Mouse (Mus musculus) neural tube, embryonic 14.5 days (tissue): ENCODE data around the gene Mat2a. TPM values are rescaled to one million over a fixed set of nuclear protein-coding genes. Genes with fewer than 3 reads are reported as not detected.
"Not testable (repeated sequence)": the region's sequence is repeated elsewhere in the genome, so short reads cannot be mapped to it uniquely, and the experiment has no call there.

Source experiments
- ATAC-seq: fragments of 200-750 bp; cut with Nextera tagmentation; 2 replicates; pipeline ENCODE4 v1.8.0; 2017; ENCODE audit warnings: low read depth, mild to moderate bottlenecking, moderate TSS enrichment, moderate library complexity
- H3K27ac ChIP-seq: fragments of 300-500 bp; sonication (generic); 2 replicates; pipeline ENCODE4 v1.5.1; 2014; ENCODE audit warnings: low read depth, mild to moderate bottlenecking, control low read depth, low read length, moderate library complexity, mixed read lengths
- H3K27me3 ChIP-seq: fragments of 300-500 bp; sonication (generic); 2 replicates; pipeline ENCODE4 v1.6.1; 2014; ENCODE audit warnings: low read length; ENCODE audit not compliant: control insufficient read depth, insufficient read depth
- H3K36me3 ChIP-seq: fragments of 300-500 bp; sonication (generic); 2 replicates; pipeline ENCODE4 v1.6.1; 2014; ENCODE audit warnings: low read length, mixed read lengths; ENCODE audit not compliant: control insufficient read depth, insufficient read depth
- H3K4me1 ChIP-seq: fragments of 300-500 bp; sonication (generic); 2 replicates; pipeline ENCODE4 v1.6.1; 2014; ENCODE audit warnings: low read length; ENCODE audit not compliant: control insufficient read depth, insufficient read depth
- H3K4me2 ChIP-seq: fragments of 300-500 bp; sonication (generic); 2 replicates; pipeline ENCODE4 v1.6.1; 2014; ENCODE audit warnings: mild to moderate bottlenecking, low read depth, low read length, control low read depth
- H3K4me3 ChIP-seq: fragments of 300-500 bp; sonication (generic); 2 replicates; pipeline ENCODE4 v1.5.1; 2014; ENCODE audit warnings: low read depth, low read length, control low read depth, mixed read lengths
- H3K9ac ChIP-seq: fragments of 300-500 bp; sonication (generic); replicated peaks from 2 replicates; pipeline ENCODE4 v1.6.1; 2014; ENCODE audit warnings: low read depth, mild to moderate bottlenecking, control low read depth, low read length, mixed read lengths
- H3K9me3 ChIP-seq: fragments of 300-500 bp; sonication (generic); 2 replicates; pipeline ENCODE4 v1.6.1; 2016; ENCODE audit warnings: low read length; ENCODE audit not compliant: control insufficient read depth
- WGBS: fragments of 180-500 bp; shearing (Covaris S2); extraction: QIAGEN DNeasy Blood & Tissue Kit; methylation state at CpG from one replicate; pipeline ENCODE4 v1.1.7; 2014; 5-methylcytosine and 5-hydroxymethylcytosine counted together
- polyA plus RNA-seq: library from polyadenylated mRNA; unstranded; fragments of >200 nt; fragmentation: Nextera tagmentation; extraction: Ambion mirVana; gene quantifications from 2 replicates; pipeline ENCODE4 v1.2.1, GENCODE M21; 2014

Gene Mat2a
- 392 and 416 TPM in 2 replicates for polyA plus RNA-seq

GRCm38 (mm10) chr6:72439355-72440185 lies at the start of gene Mat2a:
Gene Mat2a, minus strand, starts transcription at chr6:72439558.
- ATAC-seq: peak; percentile 88

GRCm38 (mm10) chr6:72488850-72489249 lies 49.5 kb upstream of the Mat2a start:
- H3K4me2 ChIP-seq: no peak overlapping the region

More at GRCm38 (mm10) chr6:72439355-72440185, at the start of gene Mat2a:
- Histone ChIP-seq H3K4me1 (peaks cover 31% of the 10 kb centered on the region), H3K27ac (peak within 1 kb of the TSS; percentile 95), H3K9me3 (no peaks in the 10 kb centered on the region), H3K36me3 (peaks cover 30% of the 10 kb centered on the region), H3K9ac (peak within 1 kb of the TSS; percentile 100), H3K27me3 (no peaks in the 10 kb centered on the region), H3K4me2 (peak within 1 kb of the TSS; percentile 83), H3K4me3 (peak within 1 kb of the TSS; percentile 100)
- WGBS: under 1% methylated on average over 76 of the region's 77 CpGs

GRCm38 (mm10) chr6:72487282-72487681 lies 47.9 kb upstream of the Mat2a start:
- 70% methylated on average over 3 of the region's 3 CpGs for WGBS
- no peak for ATAC-seq

More at GRCm38 (mm10) chr6:72488850-72489249, 49.5 kb upstream of the Mat2a start:
- Histone ChIP-seq H3K27me3 (no peaks in the 10 kb centered on the region), H3K36me3 (no peaks in the 10 kb centered on the region), H3K4me1 (no peaks in the 10 kb centered on the region), H3K27ac (no peak overlapping the region), H3K9ac (no peak overlapping the region), H3K9me3 (no peaks in the 10 kb centered on the region), H3K4me3 (no peak overlapping the region)
- 68% methylated on average over 3 of the region's 3 CpGs for WGBS
- no peak for ATAC-seq

GRCm38 (mm10) chr6:72486307-72486706 lies 46.9 kb upstream of the Mat2a start:
- H3K36me3 ChIP-seq: no peaks in the 10 kb centered on the region
- ATAC-seq: no peak
- 89% methylated on average over 6 of the region's 6 CpGs for WGBS
- no peak overlapping the region for H3K4me3 ChIP-seq
- no peak overlapping the region for H3K4me2 ChIP-seq
- H3K27ac ChIP-seq: no peak overlapping the region
- H3K27me3 ChIP-seq: no peaks in the 10 kb centered on the region
- H3K9ac ChIP-seq: no peak overlapping the region
- H3K9me3 ChIP-seq: no peaks in the 10 kb centered on the region
- H3K4me1 ChIP-seq: no peaks in the 10 kb centered on the region

More at GRCm38 (mm10) chr6:72487282-72487681, 47.9 kb upstream of the Mat2a start:
- Histone ChIP-seq H3K27me3 (no peaks in the 10 kb centered on the region), H3K4me2 (no peak overlapping the region), H3K9me3 (no peaks in the 10 kb centered on the region), H3K9ac (no peak overlapping the region), H3K27ac (no peak overlapping the region), H3K36me3 (no peaks in the 10 kb centered on the region), H3K4me3 (no peak overlapping the region), H3K4me1 (no peaks in the 10 kb centered on the region)

GRCm38 (mm10) chr6:72484887-72485286 lies 45.5 kb upstream of the Mat2a start:
- no peak overlapping the region for H3K4me3 ChIP-seq

GRCm38 (mm10) chr6:72482156-72482555 lies 42.8 kb upstream of the Mat2a start:
- no peaks in the 10 kb centered on the region for H3K4me1 ChIP-seq
- 55% methylated on average over 2 of the region's 2 CpGs for WGBS

More at GRCm38 (mm10) chr6:72484887-72485286, 45.5 kb upstream of the Mat2a start:
- Histone ChIP-seq H3K4me2 (no peak overlapping the region), H3K27me3 (no peaks in the 10 kb centered on the region), H3K27ac (no peak overlapping the region), H3K4me1 (no peaks in the 10 kb centered on the region), H3K9ac (no peak overlapping the region), H3K9me3 (no peaks in the 10 kb centered on the region), H3K36me3 (no peaks in the 10 kb centered on the region)
- ATAC-seq: no peak
- 89% methylated on average over 4 of the region's 4 CpGs for WGBS

GRCm38 (mm10) chr6:72480422-72480702 lies 41.0 kb upstream of the Mat2a start:
- H3K9me3 ChIP-seq: no peaks in the 10 kb centered on the region
- no peak overlapping the region for H3K27ac ChIP-seq
- ATAC-seq: no peak
- H3K4me2 ChIP-seq: no peak overlapping the region
- no peaks in the 10 kb centered on the region for H3K27me3 ChIP-seq
- no peaks in the 10 kb centered on the region for H3K4me1 ChIP-seq
- 90% methylated on average over 2 of the region's 2 CpGs for WGBS
- no peak overlapping the region for H3K9ac ChIP-seq
- no peak overlapping the region for H3K4me3 ChIP-seq
- H3K36me3 ChIP-seq: no peaks in the 10 kb centered on the region

More at GRCm38 (mm10) chr6:72482156-72482555, 42.8 kb upstream of the Mat2a start:
- Histone ChIP-seq H3K4me3 (no peak overlapping the region), H3K9me3 (no peaks in the 10 kb centered on the region), H3K4me2 (no peak overlapping the region), H3K9ac (no peak overlapping the region), H3K36me3 (no peaks in the 10 kb centered on the region), H3K27me3 (no peaks in the 10 kb centered on the region), H3K27ac (no peak overlapping the region)
- ATAC-seq: no peak

GRCm38 (mm10) chr6:72479645-72480421 lies 40.5 kb upstream of the Mat2a start:
- Histone ChIP-seq H3K4me3 (no peak overlapping the region), H3K4me2 (no peak overlapping the region), H3K27ac (no peak overlapping the region), H3K9ac (no peak overlapping the region), H3K4me1 (no peaks in the 10 kb centered on the region), H3K36me3 (no peaks in the 10 kb centered on the region), H3K27me3 (no peaks in the 10 kb centered on the region), H3K9me3 (no peaks in the 10 kb centered on the region)
- no peak for ATAC-seq
- 89% methylated on average over 12 of the region's 12 CpGs for WGBS

GRCm38 (mm10) chr6:72478691-72479090 lies 39.3 kb upstream of the Mat2a start:
- not testable (repeated sequence) for H3K9me3 ChIP-seq, ATAC-seq, H3K27me3 ChIP-seq, H3K27ac ChIP-seq, H3K4me2 ChIP-seq, H3K36me3 ChIP-seq, H3K9ac ChIP-seq, H3K4me1 ChIP-seq, H3K4me3 ChIP-seq
- 100% methylated on average over 1 of the region's 3 CpGs for WGBS
